Mouse (Mus musculus) ovary, postnatal 10 days (tissue): Measurements from ENCODE around the gene Spag16.
"Not testable (repeated sequence)": the region's sequence is repeated elsewhere in the genome, so short reads cannot be mapped to it uniquely, and the experiment has no call there.

Experiments
- DNase-seq: peaks from one replicate; pipeline ENCODE4 v3.0.0; 2022; ENCODE audit warnings: low spot score

Spag16 gene

DNA sequence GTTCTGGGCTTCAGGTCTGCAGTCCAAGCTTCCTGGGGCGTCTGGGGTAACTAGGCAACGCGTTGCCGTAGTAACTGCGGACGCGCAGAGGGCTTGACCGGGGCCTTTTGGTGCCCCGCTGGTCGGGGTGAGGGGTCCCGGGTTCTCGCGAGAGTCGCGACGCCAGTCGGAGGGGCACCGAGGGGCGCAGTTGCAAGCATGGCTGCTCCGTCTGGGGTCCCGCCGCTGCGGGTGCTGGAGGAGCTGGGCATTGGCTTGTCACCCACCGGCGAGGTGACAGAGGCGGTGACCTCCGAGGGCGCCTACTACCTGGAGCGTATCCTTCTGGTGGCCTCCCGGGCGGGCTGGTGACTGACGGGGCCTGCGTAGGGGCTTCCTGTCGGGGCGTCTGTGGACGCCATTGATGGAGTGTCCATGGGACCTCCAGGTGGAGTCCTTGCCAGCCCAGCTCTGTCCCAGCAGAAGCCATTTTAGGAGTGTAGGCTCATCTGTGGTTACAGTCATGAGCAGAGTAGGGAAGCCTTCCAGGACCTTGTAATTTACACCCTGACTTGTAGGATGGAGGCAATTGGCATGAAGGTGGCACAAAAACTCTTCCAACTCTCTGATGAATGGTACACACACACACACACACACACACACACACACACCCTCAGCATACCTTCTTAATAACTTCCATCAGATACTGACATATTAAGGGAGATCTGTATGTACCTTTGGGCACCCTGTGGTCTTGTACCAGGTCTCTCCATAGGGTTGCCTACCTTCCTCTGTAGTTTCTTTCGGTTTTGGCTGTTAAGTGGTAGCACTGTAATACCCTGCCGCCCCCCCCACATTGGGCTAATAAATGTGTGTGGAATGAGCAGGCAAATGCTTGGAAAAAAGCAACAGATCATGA, at the start of gene Spag16:
Gene Spag16, plus strand, starts transcription at position 165 of the 898 bp plus-strand sequence.
- DNase-seq, result peak; percentile 5

DNA sequence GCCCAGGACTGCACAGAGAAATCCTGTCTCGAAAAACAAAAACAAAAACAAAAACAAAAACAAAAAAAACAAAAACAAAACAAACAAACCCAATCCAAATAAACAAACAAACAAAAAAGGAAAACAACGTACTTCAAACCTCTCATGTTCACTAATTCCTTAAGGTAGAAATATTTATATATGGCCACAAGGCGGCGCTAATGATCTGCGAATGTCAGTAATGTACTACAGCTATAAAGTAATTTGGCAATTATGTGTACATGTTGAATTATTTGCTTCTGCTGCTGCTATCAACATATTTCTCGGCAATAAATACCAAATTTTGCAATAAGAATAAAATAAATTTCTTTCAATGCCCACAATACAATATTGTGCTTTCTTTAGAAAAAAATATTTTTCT, 41.6 kb upstream of the Spag16 start:
- DNase-seq, result no peak

DNA sequence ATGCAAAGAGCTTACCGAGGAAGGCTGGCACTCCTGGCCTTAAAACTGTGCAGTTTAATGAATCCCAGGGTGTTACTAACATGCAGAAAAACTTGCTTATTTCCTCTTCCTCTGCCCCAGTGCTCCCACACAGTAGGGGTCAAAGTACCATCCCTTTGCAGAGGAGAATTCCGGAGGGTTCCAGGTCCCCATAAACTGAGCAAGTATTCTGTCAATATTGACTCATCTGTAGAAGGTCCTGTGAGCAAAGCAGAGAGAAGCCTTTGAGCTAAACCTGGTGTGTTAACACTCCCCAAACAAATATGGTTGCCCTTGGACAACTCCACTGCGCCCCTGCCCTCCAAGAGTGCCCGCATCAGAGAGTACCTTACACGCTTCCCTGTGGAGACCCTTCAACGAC, 40.1 kb upstream of the Spag16 start:
- DNase-seq, result no peak

DNA sequence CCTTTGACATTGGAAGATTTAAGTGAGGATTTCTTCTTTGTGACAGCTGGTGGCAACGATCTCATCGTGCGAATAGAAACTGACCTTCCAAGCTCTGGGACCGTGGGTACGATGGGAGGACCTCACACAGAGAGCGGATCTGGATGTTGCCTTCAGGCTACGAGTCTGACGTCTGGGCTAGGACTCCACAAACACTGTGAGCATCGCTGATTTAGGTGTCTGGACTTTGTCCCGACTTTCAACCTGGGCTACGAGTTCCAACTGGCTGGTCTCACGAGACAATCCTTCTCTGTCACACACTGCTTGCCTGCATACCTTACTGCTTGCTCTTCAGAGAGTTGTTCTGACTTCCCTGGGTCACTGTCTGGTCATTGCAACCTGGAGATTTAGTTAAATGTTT, 39.4 kb upstream of the Spag16 start:
- DNase-seq, result no peak

DNA sequence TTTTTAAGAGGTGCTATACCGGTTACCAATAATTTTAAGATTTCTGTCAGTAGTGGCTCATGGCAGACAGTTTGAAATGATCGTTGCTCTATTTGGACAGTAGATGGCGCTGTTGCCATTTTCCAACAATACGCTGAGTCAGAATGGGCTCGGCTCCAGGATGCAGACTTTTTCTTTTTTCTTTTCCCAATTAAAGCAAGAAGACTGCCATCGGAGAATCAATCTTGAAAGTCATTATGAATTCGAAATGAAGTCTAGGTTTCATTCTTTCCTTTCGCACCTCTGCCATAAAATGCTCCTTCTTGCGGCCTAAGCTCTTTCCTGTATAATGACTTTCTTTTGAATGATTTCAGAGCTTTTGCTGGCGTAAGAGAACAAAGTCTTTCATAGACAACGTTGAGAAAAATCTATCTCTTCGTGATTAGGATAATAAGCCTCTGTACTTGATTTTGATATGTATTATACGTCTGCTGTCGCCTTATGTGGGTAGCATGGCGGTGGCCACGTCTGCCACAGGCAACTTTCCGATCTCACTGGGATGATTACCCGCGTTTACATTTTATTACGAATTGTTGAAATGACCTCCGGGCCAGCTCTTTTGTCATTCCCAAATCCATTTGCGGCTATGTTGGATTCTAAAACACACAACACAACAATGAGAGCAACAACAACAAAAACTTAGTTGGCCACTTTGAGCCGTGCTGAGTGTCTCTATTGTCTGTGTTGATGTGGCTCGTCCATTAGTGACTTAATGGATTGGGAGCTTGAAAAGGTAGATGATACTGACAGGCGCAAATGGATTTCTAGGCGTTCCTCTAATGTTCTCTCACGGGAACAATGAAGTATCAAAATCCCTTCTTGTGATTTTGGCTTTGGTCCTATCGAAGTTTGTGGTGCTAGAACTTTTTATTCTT, 36.2 kb upstream of the Spag16 start:
- DNase-seq, result peak; percentile 27

DNA sequence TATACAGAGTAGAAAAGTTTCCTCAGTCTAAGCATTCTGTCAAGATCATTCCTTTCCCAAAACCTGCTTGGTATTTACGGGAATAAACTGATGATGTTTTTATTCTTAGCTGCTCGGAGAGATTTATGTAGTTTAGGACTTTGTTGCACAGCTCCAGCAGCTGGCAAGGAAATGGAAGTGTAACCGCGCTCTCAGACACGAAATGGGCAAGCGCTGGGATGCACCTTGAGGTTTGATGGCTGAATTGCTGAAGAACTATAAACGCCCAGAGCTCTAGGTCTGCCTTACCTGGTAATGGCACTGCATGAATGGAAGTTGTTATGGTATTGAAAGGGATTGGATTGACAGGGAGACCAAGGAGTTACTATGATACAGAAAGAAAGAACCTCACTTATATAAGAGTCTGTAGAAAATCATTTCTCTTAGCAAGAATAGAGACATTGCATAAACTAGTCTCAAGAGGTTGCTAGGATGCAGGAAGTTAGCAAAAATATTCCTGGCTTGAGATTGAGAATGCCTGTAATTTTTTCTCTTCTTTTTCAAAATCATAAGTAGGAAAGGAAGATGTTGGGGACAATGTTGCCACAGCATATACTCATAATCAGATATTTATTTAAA, 27.7 kb upstream of the Spag16 start:
- no peak for DNase-seq

DNA sequence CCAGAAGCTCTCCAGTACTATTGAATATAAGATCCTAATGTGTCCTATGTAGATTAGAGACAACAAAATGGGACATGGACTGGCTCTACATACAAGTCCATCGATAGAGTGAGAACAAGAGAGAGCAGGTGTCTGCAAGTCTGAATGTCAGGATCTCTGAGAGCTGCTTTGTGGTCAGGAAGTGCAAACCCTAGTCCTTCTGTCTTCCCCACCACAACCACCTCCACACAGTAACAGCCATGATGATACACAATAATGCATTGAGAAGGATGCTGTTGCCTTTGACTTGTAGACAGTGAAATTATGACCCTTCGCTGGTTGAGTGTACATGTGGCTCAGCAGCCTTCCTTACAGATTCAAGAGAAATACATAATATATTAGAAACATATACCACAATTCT, 16.6 kb upstream of the Spag16 start:
- DNase-seq, result no peak

DNA sequence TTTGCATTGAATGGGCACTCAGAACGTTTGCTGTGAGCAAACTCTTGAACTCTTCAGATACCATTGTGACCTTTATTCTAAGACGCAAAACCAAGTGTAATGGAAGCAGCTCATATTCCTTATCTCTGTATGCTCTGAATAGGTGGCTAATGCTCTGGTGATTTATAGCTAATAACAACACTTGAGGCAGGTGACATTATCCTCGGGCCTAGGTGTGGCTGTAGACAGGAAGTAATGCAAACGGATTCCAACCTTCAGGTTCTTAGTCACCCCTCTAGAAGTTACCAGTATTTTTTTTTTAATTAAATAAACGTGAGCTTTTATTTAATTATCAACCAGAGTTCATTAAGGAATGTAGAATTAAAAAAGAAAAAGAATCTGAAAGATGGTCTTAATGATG, 1.1 kb upstream of the Spag16 start:
- DNase-seq, result not testable (repeated sequence)

DNA sequence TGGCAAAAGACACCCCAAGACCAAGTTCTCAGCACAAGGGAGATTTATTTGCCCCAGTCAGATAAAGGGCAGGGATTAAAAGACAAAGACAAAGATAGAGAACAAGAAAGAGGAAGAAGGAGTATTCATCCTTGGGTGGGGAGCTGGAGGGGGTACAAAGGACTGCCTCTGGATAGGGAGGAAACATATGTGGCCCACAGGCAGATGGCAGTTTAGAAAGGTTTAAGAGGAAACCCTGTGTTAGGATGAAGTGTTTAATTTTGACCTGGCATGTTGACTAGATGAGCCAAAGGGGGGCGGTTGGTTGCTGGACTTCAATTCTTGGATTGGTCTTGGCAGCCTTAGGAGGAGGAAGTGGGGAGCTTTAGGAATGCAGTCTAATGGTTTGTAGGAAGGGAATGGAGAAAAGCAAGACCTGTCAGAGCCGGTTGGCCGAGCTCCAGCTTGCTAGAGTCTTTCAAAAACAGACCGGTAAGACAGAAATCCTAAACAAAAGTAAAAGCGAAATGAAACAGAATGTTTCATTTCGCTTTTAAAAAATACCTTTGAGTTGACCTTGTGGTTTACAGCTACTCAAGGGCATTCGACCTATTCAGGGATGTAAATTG, 2.2 kb downstream of the Spag16 start:
- no peak for DNase-seq

DNA sequence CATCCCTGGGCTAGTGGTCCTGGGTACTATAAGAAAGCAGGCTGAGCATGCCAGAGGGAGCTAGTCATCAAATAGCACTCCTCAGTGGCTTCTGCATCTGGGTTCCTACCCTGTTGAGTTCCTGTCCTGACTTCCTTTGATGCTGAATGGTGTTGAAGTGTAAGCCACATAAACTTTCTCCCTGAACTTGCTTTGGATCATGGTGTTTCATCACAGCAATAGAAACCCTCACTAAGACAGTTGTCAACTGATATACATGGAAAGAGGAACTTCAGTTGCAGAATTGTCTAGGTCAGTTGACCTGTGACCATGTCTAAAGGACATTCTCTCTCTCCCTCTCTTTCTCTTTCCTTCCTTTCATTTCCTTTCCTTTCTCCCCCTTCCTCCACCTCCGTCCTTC, 3.8 kb downstream of the Spag16 start:
- no peak for DNase-seq

DNA sequence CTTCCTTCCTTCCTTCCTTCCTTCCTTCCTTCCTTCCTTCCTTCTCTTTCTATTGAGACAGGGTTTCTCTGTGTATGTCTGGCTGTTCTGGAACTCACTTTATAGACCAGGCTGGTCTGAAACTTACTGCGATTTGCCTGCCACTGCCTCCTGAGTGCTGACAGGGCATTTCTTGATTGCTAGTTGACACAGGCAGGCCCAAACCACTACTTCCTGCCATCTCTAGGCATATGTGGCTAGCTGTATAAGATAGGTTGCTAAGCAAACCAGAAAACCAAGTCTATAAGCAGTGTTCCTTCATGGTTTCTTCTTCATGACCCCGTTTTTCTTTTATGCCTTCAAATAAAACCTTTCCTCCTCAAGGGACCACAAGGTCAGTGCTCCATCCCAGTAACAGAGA, 4.2 kb downstream of the Spag16 start:
- no peak for DNase-seq

DNA sequence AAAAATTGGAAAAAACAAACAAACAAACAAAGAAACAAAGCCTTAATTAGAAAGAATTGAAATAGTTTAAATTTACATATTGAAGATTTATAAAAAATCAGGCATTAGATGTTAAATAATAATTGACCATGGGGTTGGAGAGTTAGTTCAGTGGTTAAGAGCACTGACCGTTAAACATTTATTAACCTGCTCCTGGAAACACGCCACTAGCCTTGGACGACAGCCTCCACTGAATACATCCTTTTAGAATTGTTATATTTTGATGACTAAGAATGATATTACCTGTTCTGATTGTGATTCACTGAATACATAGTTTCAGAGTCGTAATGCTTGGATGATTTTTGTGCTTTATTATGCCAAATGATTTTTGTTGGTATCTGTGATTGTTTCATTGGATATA, 6.7 kb downstream of the Spag16 start:
- not testable (repeated sequence) for DNase-seq

DNA sequence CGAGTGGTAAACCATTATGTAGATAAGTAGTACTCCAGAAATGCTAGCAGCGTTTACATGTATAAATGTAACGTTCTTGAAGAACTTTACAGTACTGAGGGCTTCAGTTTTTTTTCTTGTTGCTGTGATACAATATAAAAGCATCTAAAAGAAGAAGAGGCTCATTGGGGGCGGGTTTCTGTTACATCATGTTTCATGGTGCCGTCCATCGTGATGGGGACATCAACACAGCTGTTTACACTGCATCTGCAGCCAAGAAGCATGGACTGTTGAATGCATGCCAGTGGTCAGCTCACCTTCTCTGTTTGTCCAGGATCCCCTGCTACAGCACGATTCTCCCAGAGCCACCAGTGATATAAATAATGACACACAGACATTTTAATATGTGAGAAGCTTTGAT, 26.7 kb downstream of the Spag16 start:
- no peak for DNase-seq

DNA sequence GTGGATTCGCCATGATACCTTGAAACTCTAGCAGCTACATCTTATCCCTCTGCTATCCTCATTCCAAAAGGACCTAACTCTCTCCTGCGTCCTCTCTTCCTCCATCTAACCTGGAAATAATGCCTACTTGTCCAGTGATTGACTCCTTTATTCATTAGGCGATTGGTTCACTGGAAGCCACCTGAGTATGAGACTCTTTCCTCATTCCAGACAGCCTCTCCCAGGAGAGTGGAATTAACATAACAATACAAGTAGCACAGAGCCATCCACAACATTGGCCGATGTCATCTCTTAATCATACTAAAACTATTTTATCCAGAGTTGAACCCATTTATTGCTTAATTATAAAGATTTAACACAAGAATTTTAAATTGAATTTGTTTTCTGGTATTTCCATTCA, 41.0 kb downstream of the Spag16 start:
- no peak for DNase-seq

DNA sequence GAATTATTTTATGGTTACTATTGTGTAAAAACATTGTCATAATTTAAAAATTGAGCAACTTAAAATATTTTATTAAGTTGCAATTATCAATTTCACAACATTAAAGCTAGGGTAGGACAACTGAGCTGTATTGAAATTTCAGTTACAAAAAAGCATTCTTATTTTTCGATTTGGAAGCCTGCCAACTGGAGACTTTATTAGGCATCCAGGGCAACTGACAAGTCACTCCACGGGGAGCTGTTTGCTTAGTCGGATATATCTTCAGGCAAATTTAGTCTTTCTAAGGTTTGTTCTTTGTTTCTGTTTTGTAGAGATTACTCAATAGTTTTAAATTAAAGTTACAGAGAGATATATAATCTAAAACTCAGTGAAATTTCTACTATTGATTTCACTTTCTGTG, 129.8 kb downstream of the Spag16 start:
- no peak for DNase-seq

DNA sequence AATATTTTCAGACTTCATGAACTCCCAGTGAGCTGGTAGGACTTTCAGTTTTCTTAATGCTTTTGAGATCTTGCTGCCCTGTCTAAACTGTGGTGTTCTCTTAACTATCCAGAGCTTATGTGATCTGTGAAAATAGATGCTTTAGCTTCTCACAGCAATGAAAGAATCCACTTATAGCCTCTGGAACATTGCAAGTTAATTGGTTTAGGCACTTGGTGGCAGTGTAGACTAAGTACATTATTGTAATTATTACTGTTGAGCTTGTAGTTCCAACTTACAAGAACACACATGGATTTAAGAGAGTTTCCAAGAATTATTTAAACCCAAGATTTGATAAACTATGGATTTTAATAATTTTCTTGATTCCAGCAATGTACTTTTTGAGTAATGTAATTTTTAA, 170.1 kb downstream of the Spag16 start:
- no peak for DNase-seq

DNA sequence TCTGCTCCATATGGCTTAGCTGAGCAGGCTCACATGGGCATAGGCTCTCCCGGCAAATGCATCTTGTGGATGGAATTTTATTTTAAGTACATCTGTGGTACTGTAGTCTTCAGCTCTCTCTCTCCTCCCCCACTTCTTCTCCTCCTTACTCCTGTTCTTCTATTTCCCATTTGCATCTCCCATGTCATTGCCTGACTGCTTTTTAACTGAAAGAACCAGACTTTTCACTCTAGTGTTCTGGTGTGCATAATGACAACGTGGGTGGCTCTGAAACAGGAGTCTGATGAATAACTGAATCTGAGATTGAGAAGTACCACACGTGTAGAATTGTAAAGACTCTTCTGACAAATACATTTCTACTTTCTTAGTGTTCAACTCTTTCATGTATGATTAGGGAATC, 186.2 kb downstream of the Spag16 start:
- no peak for DNase-seq

DNA sequence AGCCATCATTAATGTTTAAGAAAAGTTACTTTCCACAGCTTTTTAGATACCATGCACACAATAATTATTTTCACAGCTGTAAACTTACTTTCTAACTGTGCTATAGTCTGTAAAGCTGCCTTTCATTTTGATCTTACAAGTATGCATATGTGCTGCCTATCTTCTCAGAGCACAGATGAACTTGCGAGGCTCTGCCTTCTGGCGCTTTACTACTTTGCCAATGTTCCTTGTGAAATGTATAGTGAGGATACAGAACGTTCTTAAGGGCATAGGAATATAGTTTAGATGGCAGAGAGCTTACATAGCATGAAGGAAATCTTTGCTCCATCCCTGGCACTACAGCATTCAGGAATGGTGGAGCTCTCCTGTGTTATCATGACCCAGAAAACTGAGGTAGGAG, 210.6 kb downstream of the Spag16 start:
- no peak for DNase-seq

DNA sequence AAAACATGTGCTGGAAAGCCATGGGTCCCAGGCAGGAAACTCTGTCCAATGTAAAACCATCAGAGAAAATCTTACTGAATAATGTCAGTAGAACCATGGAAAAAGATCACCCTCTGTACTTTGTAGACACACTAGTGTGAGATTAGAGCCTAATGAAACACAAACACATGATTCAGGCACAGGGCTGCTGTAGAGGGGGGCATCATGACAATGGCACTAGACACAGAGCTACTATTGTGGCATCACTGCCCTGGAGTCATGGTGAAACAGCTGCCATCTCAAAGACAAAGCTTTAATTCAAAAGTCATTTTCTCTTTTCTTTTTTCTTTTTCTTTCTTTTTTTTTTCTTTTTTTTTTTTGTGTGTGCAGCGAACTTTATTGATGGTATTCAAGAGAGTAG, 240.6 kb downstream of the Spag16 start:
- no peak for DNase-seq

DNA sequence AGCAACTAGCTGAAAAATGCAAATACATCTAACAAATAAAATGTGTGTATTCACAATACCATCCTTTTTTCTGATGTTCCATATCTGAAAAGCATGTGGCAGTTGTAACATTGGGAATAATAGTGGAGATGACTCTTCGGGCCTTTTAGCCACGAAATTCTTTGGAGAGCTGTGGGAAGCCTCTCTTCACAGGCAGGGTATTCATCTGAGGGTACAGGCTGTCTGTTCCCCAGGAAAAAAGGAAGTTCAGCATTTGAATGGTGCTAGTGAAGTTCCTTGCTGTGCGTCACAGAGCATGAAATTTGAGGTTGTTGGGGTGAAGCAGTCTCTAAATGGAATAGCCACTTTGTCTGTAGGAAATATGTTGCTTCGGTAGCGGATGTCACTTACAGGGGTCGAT, 246.7 kb downstream of the Spag16 start:
- no peak for DNase-seq

DNA sequence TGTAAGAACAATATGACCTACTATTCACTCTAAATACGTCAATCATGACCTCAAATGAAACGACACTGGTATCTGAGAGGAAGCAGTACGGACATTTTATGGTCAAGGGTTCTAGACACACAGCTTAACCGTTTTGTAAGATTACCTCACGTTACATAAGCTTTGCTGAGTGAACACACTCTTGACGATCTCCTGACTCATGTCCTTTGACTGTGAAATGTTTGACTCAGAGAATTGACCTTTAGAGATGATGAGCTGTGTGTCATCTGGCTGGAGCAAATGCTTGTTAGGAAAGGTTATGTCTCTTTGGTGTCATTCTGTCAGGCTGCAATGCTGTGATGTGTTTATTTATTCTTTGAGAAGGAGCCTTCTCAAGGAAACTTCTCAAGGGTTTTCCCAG, 252.0 kb downstream of the Spag16 start:
- no peak for DNase-seq

DNA sequence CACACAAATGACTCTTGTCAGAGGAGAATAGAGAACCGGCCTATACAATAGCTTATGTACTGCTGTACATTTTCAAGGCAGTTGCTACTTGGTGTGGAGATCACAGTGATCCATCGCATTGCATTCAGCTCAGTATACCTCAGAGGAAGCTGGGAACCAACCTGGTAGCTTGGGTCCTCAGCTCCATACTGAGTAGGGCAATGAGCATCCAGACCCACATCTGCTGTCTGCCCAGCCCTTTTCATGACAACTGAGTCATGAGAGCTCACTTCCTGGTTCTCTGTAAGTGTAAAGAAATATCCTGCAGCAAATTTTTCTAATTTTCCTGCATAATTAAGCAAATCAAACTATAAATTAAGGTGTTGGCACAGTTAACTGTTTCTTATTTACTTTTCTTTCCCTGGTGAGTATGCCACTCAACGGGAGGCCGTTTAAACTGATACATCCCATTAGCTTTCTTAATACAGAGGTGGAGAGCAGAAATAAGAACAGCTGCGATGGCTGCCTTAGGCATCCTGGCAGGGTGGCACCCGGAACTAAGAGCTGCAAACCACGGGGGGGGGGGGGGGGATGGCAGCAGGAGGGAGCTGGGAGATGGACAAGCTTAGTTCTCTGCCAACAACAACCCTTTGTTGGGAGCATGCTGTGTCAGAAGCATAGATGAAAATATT, 255.6 kb downstream of the Spag16 start:
- no peak for DNase-seq
